Mouse (Mus musculus) right cerebral cortex, adult 18-20 months (tissue): ENCODE data around the gene Mdfic.
A peak's percentile ranks its signal among the peaks of the same experiment; 100 is the strongest.
"Not testable (repeated sequence)": the region's sequence is repeated elsewhere in the genome, so short reads cannot be mapped to it uniquely, and the experiment has no call there.

ENCODE experiments used
- DNase-seq: peaks from one replicate; pipeline ENCODE4 v3.0.0; 2022; ENCODE audit warnings: mixed read lengths

Gene Mdfic

DNA sequence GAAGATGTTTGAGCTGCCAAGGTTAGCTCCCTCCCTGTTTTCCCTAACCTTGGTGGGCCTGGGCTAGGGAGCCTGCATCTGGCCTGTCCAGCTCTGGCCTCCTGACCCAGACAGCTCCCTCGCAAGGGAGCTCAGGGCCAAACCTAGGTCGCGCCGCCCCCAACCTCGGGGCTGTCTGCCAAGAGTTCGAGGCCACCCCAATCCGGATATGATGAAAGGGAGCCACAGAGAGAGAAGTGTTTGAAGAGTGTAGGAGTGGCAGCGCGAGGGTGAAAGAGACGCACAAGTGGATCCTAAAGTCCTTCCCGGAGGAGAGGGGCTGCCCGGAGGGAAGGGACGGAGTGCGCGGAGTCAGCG, at the start of gene Mdfic:
TSS of gene Mdfic (plus strand) at position 201 of the 357 bp plus-strand sequence.
- no peak for DNase-seq

- DNase-seq: no peak
Measured at GRCm38 (mm10) chr6:15671364-15671763, 49.1 kb upstream of the Mdfic start.

DNA sequence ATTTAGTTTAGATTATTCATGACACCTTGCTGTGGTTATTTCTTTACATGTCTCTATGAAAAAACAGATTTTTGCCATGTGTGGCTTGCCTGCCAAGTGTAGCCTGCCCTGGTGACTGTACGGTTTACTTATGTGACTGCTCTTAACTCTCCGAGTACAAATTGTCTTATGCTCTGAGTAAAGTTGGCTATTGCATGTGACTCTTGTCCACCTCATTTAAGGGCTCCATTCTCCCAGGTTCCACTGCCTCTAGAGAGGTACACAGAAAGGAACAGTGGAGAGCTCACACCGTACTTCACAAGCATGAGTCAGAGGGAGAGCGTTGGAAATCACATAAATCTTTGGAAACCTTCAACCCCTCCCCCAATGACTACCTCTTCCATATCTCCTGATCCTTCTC, 10.4 kb upstream of the Mdfic start:
- no peak for DNase-seq

GRCm38 (mm10) chr6:15710706-15711105, 9.8 kb upstream of the Mdfic start:
- no peak for DNase-seq

DNA sequence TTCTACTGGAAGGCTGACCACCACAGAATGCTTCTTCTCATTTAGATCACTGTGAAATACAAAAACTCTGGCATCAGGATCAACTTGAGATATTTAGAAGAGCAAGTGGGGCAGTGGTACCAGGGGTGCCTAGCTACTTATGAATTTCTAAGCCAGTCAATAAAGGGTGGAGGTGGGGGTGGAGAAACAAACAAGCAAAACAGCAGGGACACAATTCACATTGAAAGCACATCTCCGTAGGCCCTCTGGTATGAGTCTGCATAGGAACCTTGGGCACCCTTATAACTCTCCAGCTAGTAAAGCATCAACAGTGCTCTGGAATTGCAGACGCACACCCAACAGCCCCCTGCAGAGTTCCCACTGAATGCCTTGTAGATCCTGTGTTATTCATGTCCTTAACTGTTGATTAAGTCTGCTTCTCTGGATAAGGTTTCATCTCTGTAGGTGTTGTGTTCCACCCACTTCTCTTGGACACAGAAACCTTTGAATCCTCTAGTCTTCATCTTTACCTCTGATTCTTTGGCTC, 7.5 kb upstream of the Mdfic start:
- DNase-seq: no peak

DNA sequence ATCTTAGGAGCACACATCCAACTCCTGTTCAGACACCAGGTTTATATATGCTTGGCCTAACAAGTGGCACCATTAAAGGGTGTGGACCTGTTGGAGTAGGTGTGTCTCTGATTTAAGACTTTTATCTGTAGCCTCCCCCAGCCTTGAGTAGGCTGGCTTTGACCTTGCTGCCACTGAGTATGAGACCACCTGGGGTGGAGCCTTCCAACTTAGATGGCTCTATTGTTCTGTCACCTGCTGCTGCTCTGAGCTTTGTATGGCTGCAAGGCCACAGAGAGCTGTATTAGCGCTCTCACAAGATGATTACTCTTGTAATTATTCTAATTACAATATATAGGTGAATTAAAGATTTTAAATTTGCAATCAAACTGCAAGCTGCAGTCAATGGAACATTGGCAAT, 6.4 kb upstream of the Mdfic start:
- DNase-seq: not testable (repeated sequence)

- no peak for DNase-seq
Measured at GRCm38 (mm10) chr6:15714996-15715844, 5.2 kb upstream of the Mdfic start.

- DNase-seq: no peak
Measured at GRCm38 (mm10) chr6:15719919-15720318, 542 bp upstream of the Mdfic start.

GRCm38 (mm10) chr6:15720818-15721715, 606 bp downstream of the Mdfic start:
- peak; percentile 4 for DNase-seq

- no peak for DNase-seq
Measured at GRCm38 (mm10) chr6:15721716-15722031, 1.2 kb downstream of the Mdfic start.

- not testable (repeated sequence) for DNase-seq
Measured at GRCm38 (mm10) chr6:15722631-15723030, 2.2 kb downstream of the Mdfic start.

GRCm38 (mm10) chr6:15724304-15724703, 3.8 kb downstream of the Mdfic start:
- no peak for DNase-seq

DNA sequence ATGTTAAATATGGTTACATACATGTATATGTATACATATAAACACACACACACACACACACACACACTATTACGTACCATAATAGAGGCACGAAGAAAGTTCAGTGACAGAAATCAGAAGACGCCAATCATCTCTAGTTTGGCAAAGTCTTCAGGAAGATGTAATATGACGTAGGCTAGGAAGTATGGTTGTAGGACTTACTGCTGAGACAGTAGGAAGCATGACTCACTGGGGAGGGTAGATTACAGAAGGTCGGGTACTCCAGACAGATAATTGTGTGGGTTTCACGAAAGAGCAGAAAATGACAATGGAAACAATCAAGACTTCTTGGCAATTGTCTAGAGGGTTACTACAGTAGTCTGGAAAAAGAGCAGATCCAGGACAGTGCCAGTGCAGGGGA, 6.0 kb downstream of the Mdfic start:
- no peak for DNase-seq

GRCm38 (mm10) chr6:15727681-15728410, 7.4 kb downstream of the Mdfic start:
- DNase-seq: no peak

DNA sequence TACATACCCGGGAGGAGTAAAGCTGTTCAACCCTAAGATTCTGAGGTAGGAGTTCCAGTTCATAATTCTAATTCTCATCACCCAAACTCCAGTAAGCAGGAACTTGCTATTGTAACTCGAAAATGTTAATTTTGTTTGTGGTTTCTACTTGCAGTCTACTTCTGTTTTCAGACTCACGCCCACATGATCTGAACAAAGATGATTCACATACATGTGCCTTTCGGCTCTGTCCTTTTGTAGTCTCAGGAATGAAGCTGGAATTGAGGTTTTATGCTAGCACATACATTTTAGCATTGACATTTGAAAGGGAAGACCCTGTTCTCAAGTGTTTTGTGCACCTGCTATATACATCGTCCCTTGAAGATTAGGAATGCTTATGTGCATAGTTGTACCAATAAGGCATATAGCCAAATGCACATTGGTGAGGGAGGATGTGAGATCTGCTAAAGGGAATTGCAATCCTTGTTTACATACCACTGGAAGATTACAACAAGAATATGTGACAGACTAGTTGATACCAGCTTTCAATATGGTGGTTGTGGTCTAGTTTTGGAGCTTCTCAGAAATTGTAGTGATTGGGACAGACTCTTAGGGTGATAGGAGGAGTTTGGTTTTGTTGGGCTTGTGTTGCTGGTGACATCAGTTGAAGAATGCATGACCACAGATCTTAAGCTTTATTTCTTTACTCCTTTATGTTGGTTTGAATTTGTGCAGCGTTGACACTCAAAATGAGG, 8.6 kb downstream of the Mdfic start:
- DNase-seq: no peak

- DNase-seq: no peak
Measured at GRCm38 (mm10) chr6:15730258-15730657, 9.8 kb downstream of the Mdfic start.

DNA sequence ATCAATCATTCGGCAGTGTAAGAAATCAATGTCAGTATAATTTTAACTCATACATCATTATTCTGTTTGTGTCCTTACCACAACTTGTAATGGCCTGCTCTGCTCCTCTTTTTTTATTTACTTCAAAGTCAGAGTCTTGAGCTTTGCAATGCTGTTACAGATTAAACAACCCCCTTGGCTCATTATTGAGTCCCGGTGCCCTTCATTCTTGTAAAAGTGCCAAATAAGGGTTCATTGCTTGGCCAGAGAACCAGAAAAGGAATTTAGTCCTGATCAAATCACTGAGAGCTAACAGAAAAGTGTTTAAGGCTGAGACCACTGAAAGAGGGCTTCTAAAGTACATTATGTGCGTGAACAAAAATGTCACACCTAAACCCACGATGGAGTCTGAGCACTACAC, 10.2 kb downstream of the Mdfic start:
- DNase-seq: no peak

DNA sequence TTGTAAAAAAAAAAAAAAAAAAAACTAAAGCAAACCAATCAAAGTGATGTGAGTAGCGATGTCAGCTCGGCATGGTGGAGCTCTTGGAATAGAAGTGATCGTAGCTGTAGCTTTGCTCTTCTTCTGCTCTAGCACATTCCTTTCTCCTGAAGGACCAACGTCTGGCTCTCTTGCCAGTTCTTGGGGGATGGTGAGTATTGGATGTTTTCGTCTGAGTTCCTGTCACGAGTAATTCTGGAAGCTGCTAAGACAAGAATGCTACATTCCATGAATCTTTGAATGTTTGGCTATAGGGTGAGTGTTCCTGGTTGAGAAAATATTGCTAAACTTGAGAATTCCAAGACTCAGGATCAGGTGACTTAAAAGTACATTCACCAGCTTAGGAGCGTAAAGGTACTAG, 11.0 kb downstream of the Mdfic start:
- DNase-seq: no peak

- DNase-seq: peak; percentile 4
Measured at GRCm38 (mm10) chr6:15737312-15737911, 17.0 kb downstream of the Mdfic start.

DNA sequence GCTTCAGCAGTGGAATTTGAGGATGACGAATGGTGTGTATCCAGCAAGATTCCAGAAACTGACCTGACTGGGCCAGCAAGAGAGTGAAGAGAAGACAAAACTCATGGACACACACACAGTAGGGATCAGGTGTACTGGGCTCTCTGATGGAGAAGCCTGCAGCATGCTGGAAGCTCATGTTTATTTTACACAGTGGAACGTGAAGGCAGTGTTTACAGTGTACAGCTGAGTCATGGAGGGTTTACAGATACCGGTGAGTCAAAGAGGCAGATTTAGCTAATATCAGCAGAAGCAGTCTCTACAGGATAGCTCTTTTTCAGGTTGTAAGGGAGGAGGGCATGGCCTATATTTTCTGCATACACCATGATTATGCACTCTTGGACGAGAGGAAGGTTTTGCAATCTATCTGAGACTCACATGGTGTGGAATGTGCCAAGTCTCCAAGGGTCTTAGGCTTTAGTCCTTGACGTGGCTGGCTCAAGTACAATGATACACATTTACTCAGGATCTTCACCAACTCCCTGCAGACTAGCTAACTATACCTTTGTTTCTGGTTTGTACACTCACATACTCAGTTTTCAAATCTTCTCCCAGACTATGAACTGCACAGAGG, 18.0 kb downstream of the Mdfic start:
- DNase-seq: no peak

DNA sequence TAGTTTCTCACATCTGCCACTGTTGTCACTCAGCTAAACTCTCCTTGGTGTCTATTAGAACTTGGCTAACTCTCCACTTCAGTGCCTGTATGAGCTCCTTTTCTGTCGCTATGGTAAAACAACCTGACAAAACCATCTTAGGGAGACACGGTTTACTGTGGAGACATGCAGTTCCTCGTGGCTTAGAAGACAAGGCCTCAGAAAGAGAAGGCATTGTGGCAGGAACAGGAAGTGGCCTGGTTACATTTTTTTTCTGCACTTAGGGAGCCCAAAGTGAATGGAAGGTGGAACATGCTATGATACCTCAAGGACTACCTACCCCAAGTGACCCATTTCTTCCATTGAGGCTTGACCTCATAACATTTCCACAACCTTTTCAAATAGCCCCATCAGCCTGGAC, 18.7 kb downstream of the Mdfic start:
- no peak for DNase-seq
